Mouse (Mus musculus): ENCODE results near the gene Pamr1.

Gene Pamr1

DNA sequence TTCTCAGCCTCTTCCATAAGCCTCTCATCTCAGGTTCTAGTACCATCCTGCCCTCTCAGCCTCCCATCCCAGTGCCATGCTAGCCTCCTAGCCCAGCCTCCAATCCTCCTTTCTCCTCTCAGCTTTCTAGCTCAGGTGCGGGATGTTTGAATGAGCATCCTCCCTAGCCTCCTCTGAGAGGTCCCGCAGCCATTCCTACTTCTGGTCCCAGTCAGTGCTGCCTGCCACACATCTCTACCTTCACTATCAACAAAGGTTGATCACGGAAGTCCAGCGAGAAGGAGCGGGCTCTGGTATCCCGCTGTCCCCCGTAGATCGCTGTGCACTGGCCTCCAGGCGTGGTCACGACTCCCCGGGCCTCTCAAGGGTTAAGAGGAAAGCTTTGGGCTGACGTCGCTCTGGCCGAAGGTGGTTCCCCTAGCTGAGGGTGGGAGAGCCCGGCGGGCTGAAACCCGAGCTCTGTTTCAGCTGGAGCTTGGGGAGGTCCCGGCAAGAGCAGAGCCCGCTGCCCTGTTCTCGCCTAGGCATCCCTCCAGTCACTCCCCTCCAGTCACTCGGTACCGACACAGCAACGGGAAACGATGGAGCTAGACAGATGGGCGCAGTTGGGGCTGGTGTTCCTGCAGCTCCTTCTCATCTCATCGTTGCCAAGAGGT is at the start of gene Pamr1:
TSS of gene Pamr1 (plus strand) at position 402 of the 656 bp plus-strand sequence.
- DNase-seq, result peak; percentile 16

- DNase-seq, result no peak
Measured at GRCm38 (mm10) chr2:102507633-102508032, 42.2 kb upstream of the Pamr1 start.

DNA sequence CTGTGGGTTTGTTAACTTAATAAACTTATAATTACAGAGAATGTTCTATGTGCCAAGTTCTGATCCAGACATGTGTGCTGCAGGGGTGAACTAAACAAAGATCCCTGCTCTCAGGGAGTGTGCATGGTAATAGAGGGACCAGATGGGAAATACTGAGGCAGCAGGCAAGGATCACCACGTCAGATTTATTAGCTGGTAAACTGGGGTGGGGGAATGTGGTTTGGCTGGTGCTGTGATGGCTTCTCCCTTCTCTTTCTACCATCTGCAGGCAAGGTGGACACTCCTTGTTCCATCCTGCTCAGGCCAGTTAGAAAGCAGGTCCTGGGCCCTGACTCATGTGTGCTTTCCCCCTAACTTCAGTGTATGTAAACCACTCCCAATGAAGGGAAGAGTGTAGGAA is 41.7 kb upstream of the Pamr1 start:
- no peak for DNase-seq

DNA sequence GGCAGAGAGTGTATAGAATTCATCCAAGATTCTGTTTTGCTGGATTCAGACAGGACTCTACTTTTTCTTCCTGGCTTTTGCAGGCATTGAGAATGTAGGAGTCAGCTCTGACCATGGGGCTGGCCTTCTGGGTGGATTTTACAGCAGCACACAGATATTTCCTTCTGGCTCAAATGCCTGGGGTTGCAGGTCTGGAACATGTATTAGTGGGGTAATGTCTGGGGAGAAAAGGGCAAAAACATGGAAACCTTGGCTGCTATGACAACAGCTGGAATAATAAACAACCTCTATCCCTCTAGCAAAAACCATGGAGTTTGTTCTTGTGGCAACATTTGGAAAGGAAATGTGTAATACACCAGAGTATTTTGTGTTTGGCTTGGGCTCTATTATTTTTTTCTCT is 29.9 kb upstream of the Pamr1 start:
- no peak for DNase-seq

GRCm38 (mm10) chr2:102527563-102527962 is 22.2 kb upstream of the Pamr1 start:
- no peak for DNase-seq

GRCm38 (mm10) chr2:102533437-102533836 is 16.4 kb upstream of the Pamr1 start:
- DNase-seq, result no peak

DNA sequence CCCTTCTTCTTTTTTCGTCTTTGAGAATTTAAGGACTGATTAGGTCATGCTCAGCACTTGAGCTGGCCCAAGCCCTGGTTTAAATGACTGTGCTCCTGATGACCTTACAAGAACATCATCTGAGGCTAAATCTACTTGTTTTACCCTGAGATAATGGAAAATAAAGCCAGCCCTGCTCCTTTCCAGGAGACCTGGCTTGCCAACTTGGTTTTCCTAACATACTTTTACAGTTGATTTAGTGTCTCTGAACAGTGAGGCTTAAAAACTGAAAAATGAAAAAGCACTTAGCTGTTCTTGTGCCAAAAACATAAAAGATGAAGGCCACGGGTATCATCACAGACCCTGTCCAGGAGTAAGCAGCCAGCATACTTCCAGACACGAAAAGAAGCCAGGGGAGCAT is 13.0 kb upstream of the Pamr1 start:
- no peak for DNase-seq

DNA sequence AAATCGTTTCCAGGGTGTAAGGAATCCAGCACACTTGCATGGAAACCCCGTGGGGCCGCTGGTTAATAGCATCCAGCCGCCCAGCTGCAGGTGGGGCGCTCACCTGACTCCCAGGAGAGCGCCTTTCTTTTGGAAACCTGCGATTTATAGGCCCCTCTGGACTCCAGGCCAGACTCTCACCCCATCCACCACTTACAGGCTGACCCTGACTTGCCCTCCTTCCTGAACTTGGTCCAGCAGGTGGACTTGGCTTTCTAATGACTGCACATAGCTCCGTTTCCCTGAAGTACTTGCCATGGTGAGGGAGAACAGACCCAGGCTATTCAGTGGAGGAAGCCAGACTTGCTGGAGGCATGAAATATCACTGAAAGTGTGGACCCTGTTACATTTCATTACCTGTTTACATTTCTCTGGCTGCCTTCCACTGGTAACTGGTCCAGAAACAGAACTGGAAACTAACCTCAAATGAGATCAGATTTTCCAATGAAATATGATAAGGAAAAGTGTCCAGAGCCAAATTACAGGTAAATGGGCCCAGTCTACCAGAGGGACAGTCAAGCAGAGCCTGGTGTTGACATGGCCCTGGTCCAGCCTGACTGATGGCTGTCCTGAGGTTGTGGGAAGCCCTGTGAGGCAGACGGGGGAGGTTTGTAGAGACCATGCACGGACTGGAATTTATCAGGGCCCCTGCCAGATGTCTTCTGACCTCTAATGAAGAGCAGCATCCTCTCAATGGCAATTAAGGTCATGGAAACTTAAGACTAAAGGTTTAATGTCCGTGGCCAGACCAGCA is 9.2 kb upstream of the Pamr1 start:
- DNase-seq, result peak; percentile 37

- DNase-seq, result no peak
Measured at GRCm38 (mm10) chr2:102541404-102542125, 8.2 kb upstream of the Pamr1 start.

- DNase-seq, result peak; percentile 15
Measured at GRCm38 (mm10) chr2:102543961-102544719, 5.7 kb upstream of the Pamr1 start.

GRCm38 (mm10) chr2:102550910-102551582 is 1.2 kb downstream of the Pamr1 start:
- DNase-seq, result peak; percentile 50

GRCm38 (mm10) chr2:102551594-102551993 is 1.8 kb downstream of the Pamr1 start:
- peak; percentile 6 for DNase-seq

DNA sequence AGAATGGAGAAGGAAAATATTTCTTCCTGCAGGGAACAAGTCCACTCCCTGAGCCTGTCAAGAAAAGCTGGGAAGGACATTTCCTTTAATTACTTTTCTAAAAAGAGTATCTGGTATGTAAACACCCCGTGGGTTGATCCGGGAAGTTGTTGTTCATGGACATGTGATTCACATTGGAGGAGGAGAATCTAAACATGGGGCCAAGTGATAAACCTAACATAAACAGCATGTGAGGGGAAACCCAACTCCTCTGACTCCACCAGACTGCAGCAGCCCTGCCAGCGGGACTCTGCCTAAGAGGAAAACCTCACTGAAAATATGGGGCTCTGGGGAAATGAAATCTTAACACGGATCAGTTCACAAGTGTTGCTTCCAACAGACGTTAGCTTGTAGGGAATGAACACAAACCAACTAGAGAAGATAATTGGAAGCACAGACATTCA is 2.3 kb downstream of the Pamr1 start:
- DNase-seq, result peak; percentile 14

- no peak for DNase-seq
Measured at GRCm38 (mm10) chr2:102557085-102557484, 7.3 kb downstream of the Pamr1 start.

DNA sequence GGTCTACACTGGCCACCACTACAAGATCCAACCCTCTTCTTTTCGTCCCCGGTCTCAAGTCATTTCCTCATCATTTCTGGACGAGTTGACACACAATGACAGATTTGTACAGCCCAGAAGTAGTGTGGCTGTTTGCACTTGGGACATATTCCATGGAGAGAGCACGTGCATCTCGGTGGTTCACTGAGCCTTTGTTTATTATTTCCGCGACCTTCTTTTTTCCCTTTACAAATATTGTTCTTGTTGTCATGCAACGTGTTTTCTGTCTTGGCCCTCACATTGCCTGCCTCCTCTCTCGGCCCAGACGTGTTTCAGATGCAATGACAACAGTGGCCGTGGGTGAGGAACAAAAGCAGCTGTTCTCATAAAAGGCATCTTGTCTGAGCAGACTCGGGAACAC is 9.2 kb downstream of the Pamr1 start:
- DNase-seq, result no peak

DNA sequence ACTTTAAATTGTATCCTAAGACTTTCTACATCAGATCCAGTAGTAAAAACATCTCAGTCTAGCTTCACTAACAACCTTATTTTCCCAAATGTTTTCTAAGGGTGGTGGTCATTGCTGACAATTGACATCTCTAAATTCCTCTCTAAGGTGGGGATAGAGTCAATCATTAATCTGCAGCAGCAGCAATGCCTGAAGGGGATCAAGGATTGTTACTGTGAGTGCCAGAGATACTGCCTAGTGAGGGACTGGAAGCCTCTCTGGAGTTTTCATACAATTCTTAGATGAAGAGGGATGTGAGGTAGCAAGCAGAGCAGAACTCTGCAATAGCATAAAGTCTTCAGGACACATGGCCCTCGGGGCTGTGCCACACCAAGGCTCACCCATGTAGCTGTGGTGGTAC is 14.0 kb downstream of the Pamr1 start:
- DNase-seq, result no peak

- DNase-seq, result no peak
Measured at GRCm38 (mm10) chr2:102579248-102579647, 29.4 kb downstream of the Pamr1 start.

DNA sequence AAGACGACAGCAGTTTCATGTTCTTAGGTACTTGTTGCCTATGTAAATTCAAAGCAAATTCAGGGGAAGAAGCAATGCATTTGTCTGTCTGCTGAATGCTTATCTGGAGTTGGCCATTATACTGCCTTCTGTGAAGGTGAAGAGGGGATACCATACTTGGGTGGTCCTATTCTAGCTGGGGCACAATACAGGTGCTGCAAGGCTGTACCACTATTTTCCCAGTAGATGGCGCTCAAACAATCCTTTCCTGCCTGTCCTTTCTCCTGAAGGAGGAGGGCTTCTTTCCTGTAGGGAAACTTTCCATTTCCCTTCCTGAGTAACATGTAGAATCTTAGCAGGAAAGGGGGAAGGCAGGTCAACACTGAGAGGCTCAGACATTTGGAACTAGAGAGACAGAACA is 40.2 kb downstream of the Pamr1 start:
- DNase-seq, result peak; percentile 7

- DNase-seq, result no peak
Measured at GRCm38 (mm10) chr2:102594535-102594934, 44.7 kb downstream of the Pamr1 start.

GRCm38 (mm10) chr2:102595395-102596130 is 45.8 kb downstream of the Pamr1 start:
- DNase-seq, result no peak

DNA sequence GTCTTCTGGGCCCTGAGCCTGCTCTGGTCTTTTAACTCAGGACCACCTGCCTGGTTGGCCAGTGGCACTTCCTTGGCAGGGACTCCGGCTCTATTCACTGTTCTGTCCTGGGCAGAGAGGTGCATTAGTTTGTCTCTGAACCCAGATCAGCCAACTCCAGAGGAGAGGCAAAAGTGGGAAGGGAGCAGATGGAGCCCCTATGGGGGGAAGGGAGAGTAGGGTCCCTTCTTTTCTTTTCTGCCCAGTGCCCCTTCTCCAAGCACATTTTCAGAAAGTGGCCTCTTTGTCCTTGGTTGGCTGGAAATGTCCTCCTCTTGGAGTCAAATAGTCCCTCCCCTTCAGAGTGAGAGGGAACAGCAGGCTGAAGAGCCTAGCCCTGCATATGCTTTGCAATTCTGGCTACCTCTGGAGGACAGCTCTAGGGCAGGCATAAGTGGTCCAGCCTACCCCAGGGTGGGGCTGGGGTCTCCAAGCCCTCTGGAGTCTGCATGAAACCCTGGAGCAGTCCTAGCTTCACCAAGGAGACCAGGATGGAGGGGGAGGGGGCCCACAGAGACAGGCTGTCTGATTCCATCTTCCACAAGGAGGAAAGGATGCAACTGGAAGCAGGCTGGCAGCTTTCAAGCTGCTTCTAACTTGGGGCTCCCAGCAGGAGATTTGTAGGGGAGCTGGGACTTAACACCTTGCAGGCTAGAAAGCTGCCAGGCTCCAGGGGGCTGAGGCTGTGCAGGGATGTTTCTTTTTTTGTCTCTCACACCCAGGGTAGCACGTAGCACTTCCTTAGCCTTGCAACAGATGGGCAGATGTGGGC is 49.3 kb downstream of the Pamr1 start:
- no peak for DNase-seq
